Mouse (Mus musculus): Measurements from ENCODE around the gene Atl2. TPM values are rescaled to one million over a fixed set of nuclear protein-coding genes. Genes with fewer than 3 reads are reported as not detected.

Atl2 gene
- polyA plus RNA-seq, 1 experiment = 11.8 TPM

- no peak for TF ChIP-seq USF1 (IDR thresholded peaks at IDR 0.05; ENCODE audit: low read depth)
- no peak for TF ChIP-seq CEBPB (IDR thresholded peaks at IDR 0.05; ENCODE audit: low read depth)
- no peak overlapping the region for H3K4me3 ChIP-seq (ENCODE audit: insufficient read depth, poor library complexity, severe bottlenecking)
- H3ac ChIP-seq (ENCODE audit: control insufficient read depth, insufficient read length, low read depth) = no peak overlapping the region
- no peaks in the 10 kb centered on the region for H3K27me3 ChIP-seq (ENCODE audit: control insufficient read depth, insufficient read depth, insufficient read length)
- H3K36me3 ChIP-seq (ENCODE audit: control insufficient read depth, insufficient read depth) = no peaks in the 10 kb centered on the region
- no peaks in the 10 kb centered on the region for H3K79me2 ChIP-seq (ENCODE audit: control insufficient read depth, insufficient read depth)
- no peaks in the 10 kb centered on the region for H3K79me3 ChIP-seq (ENCODE audit: low read depth)
These were observed 78.4 kb downstream of the Atl2 start for GRCm38 (mm10) chr17:79817551-79817950.

- no peaks in the 10 kb centered on the region for H3K79me2 ChIP-seq (ENCODE audit: control insufficient read depth, insufficient read depth)
- no peak overlapping the region for H3K4me3 ChIP-seq (ENCODE audit: insufficient read depth, poor library complexity, severe bottlenecking)
- H3K79me3 ChIP-seq (ENCODE audit: low read depth) = no peaks in the 10 kb centered on the region
- no peaks in the 10 kb centered on the region for H3K27me3 ChIP-seq (ENCODE audit: control insufficient read depth, insufficient read depth, insufficient read length)
- TF ChIP-seq FOSL1 (IDR thresholded peaks at IDR 0.05; ENCODE audit: insufficient read depth, low read length, poor library complexity, severe bottlenecking) (no peak), USF1 (IDR thresholded peaks at IDR 0.05; ENCODE audit: low read depth) (no peak), MYOG (IDR thresholded peaks at IDR 0.05; ENCODE audit: control insufficient read depth, extremely low read depth, insufficient read length) (no peak), CEBPB (IDR thresholded peaks at IDR 0.05; ENCODE audit: low read depth) (no peak), MAX (IDR thresholded peaks at IDR 0.05) (no peak), MYOD1 (IDR thresholded peaks at IDR 0.05; ENCODE audit: control insufficient read depth, insufficient read length, low read depth) (no peak), CTCF (IDR thresholded peaks at IDR 0.05; ENCODE audit: control insufficient read depth, insufficient read depth, insufficient read length) (no peak)
- no peak overlapping the region for H3ac ChIP-seq (ENCODE audit: control insufficient read depth, insufficient read length, low read depth)
- H3K36me3 ChIP-seq (ENCODE audit: control insufficient read depth, insufficient read depth) = no peaks in the 10 kb centered on the region
These were observed 79.0 kb downstream of the Atl2 start for GRCm38 (mm10) chr17:79816896-79817295.

GRCm38 (mm10) chr17:79810421-79810820, 85.5 kb downstream of the Atl2 start:
- H3K36me3 ChIP-seq (ENCODE audit: control insufficient read depth, insufficient read depth) = no peaks in the 10 kb centered on the region
- H3K79me2 ChIP-seq (ENCODE audit: control insufficient read depth, insufficient read depth) = no peaks in the 10 kb centered on the region
- no peaks in the 10 kb centered on the region for H3K79me3 ChIP-seq (ENCODE audit: low read depth)
- H3K27me3 ChIP-seq (ENCODE audit: control insufficient read depth, insufficient read depth, insufficient read length) = no peaks in the 10 kb centered on the region
- H3K4me3 ChIP-seq (ENCODE audit: insufficient read depth, poor library complexity, severe bottlenecking) = no peak overlapping the region
- TF ChIP-seq FOSL1 (IDR thresholded peaks at IDR 0.05; ENCODE audit: insufficient read depth, low read length, poor library complexity, severe bottlenecking) (no peak), CTCF (IDR thresholded peaks at IDR 0.05; ENCODE audit: control insufficient read depth, insufficient read depth, insufficient read length) (no peak), MAX (IDR thresholded peaks at IDR 0.05) (no peak), MYOD1 (IDR thresholded peaks at IDR 0.05; ENCODE audit: control insufficient read depth, insufficient read length, low read depth) (no peak), MYOG (IDR thresholded peaks at IDR 0.05; ENCODE audit: control insufficient read depth, extremely low read depth, insufficient read length) (no peak), CEBPB (IDR thresholded peaks at IDR 0.05; ENCODE audit: low read depth) (no peak), USF1 (IDR thresholded peaks at IDR 0.05; ENCODE audit: low read depth) (no peak)
- H3ac ChIP-seq (ENCODE audit: control insufficient read depth, insufficient read length, low read depth) = no peak overlapping the region

- H3ac ChIP-seq (ENCODE audit: control insufficient read depth, insufficient read length, low read depth) = no peak overlapping the region
- H3K27me3 ChIP-seq (ENCODE audit: control insufficient read depth, insufficient read depth, insufficient read length) = no peaks in the 10 kb centered on the region
- no peaks in the 10 kb centered on the region for H3K36me3 ChIP-seq (ENCODE audit: control insufficient read depth, insufficient read depth)
- TF ChIP-seq USF1 (IDR thresholded peaks at IDR 0.05; ENCODE audit: low read depth) = no peak
- TF ChIP-seq MAX (IDR thresholded peaks at IDR 0.05) = no peak
- no peak for TF ChIP-seq FOSL1 (IDR thresholded peaks at IDR 0.05; ENCODE audit: insufficient read depth, low read length, poor library complexity, severe bottlenecking)
- no peak for TF ChIP-seq MYOD1 (IDR thresholded peaks at IDR 0.05; ENCODE audit: control insufficient read depth, insufficient read length, low read depth)
- no peak for TF ChIP-seq CTCF (IDR thresholded peaks at IDR 0.05; ENCODE audit: control insufficient read depth, insufficient read depth, insufficient read length)
- no peak for TF ChIP-seq CEBPB (IDR thresholded peaks at IDR 0.05; ENCODE audit: low read depth)
- TF ChIP-seq MYOG (IDR thresholded peaks at IDR 0.05; ENCODE audit: control insufficient read depth, extremely low read depth, insufficient read length) = no peak
- no peak overlapping the region for H3K4me3 ChIP-seq (ENCODE audit: insufficient read depth, poor library complexity, severe bottlenecking)
- no peaks in the 10 kb centered on the region for H3K79me3 ChIP-seq (ENCODE audit: low read depth)
- no peaks in the 10 kb centered on the region for H3K79me2 ChIP-seq (ENCODE audit: control insufficient read depth, insufficient read depth)
These were observed 86.2 kb downstream of the Atl2 start for GRCm38 (mm10) chr17:79809491-79810316.

GRCm38 (mm10) chr17:79807237-79807930, 88.5 kb downstream of the Atl2 start:
- no peaks in the 10 kb centered on the region for H3K27me3 ChIP-seq (ENCODE audit: control insufficient read depth, insufficient read depth, insufficient read length)
- H3K36me3 ChIP-seq (ENCODE audit: control insufficient read depth, insufficient read depth) = no peaks in the 10 kb centered on the region
- no peaks in the 10 kb centered on the region for H3K79me2 ChIP-seq (ENCODE audit: control insufficient read depth, insufficient read depth)
- no peaks in the 10 kb centered on the region for H3K79me3 ChIP-seq (ENCODE audit: low read depth)
- no peak overlapping the region for H3K4me3 ChIP-seq (ENCODE audit: insufficient read depth, poor library complexity, severe bottlenecking)
- H3ac ChIP-seq (ENCODE audit: control insufficient read depth, insufficient read length, low read depth) = no peak overlapping the region
- no peak for TF ChIP-seq CTCF (IDR thresholded peaks at IDR 0.05; ENCODE audit: control insufficient read depth, insufficient read depth, insufficient read length)

- Histone ChIP-seq H3K79me2 (ENCODE audit: control insufficient read depth, insufficient read depth) (no peaks in the 10 kb centered on the region), H3K36me3 (ENCODE audit: control insufficient read depth, insufficient read depth) (no peaks in the 10 kb centered on the region), H3ac (ENCODE audit: control insufficient read depth, insufficient read length, low read depth) (no peak overlapping the region), H3K4me3 (ENCODE audit: insufficient read depth, poor library complexity, severe bottlenecking) (no peak overlapping the region), H3K79me3 (ENCODE audit: low read depth) (no peaks in the 10 kb centered on the region), H3K27me3 (ENCODE audit: control insufficient read depth, insufficient read depth, insufficient read length) (no peaks in the 10 kb centered on the region)
- no peak for TF ChIP-seq CEBPB (IDR thresholded peaks at IDR 0.05; ENCODE audit: low read depth)
- no peak for TF ChIP-seq MYOD1 (IDR thresholded peaks at IDR 0.05; ENCODE audit: control insufficient read depth, insufficient read length, low read depth)
- TF ChIP-seq MAX (IDR thresholded peaks at IDR 0.05) = no peak
- TF ChIP-seq FOSL1 (IDR thresholded peaks at IDR 0.05; ENCODE audit: insufficient read depth, low read length, poor library complexity, severe bottlenecking) = no peak
- TF ChIP-seq CTCF (IDR thresholded peaks at IDR 0.05; ENCODE audit: control insufficient read depth, insufficient read depth, insufficient read length) = no peak
- TF ChIP-seq MYOG (IDR thresholded peaks at IDR 0.05; ENCODE audit: control insufficient read depth, extremely low read depth, insufficient read length) = no peak
- no peak for TF ChIP-seq USF1 (IDR thresholded peaks at IDR 0.05; ENCODE audit: low read depth)
These were observed 91.2 kb downstream of the Atl2 start for GRCm38 (mm10) chr17:79804747-79805146.
